In genomic region chr5:150618599-150619355, GRCm38 (mm10) we compare ENCODE assay signal across 26 mouse cellular contexts. TPM values are rescaled to one million over a fixed set of nuclear protein-coding genes. Genes with fewer than 3 reads are reported as not detected.
A peak's percentile ranks its signal among the peaks of the same experiment; 100 is the strongest.
DNase-seq lines count a peak whose midpoint lies in the region; ATAC-seq and TF ChIP-seq lines count a peak whose summit lies in the region.
"Had no signal": no experiment of that assay in that cellular context is flagged by ENCODE, and none has a peak within 500 bp of the region (broad histone marks: within the 10 kb centered on the region; RNA-seq: fewer than 3 reads in every experiment).

No protein-coding gene starts in this region.

- 57% methylated on average over 10 of the region's 10 CpGs for WGBS in kidney, embryonic 14.5 days
- 49% methylated on average over 10 of the region's 10 CpGs for WGBS in kidney, postnatal 0 days

- no peak for TF ChIP-seq POLR2A in myocyte (IDR thresholded peaks at IDR 0.05; ENCODE audit: insufficient read length, low read depth)

- no peak overlapping the region for H3K4me2 ChIP-seq in kidney, embryonic 14.5 days (replicated peaks; ENCODE audit: low read depth, low read length)
- no peak overlapping the region; the same call in 1 of the 2 replicates for H3K4me2 ChIP-seq in kidney, postnatal 0 days (ENCODE audit: low read length)
- H3K4me2 ChIP-seq in myocyte (ENCODE audit: low read depth) = no peak overlapping the region
- H3K4me2 ChIP-seq: embryonic facial prominence, embryonic 12.5 days; embryonic facial prominence, embryonic 15.5 days; heart, embryonic 12.5 days; heart, embryonic 15.5 days; hindbrain, embryonic 14.5 days had no signal

- no peak overlapping the region for H3ac ChIP-seq in myocyte (ENCODE audit: control insufficient read depth, insufficient read length)

- peak; percentile 81 for ATAC-seq in kidney, embryonic 14.5 days (ENCODE audit: low FRiP score, low TSS enrichment)
- ATAC-seq in kidney, postnatal 0 days (replicated peaks; ENCODE audit: low FRiP score, low read depth) = peak; percentile 68
- ATAC-seq in cerebellum, adult (ENCODE audit: insufficient number of reproducible peaks, low FRiP score, low TSS enrichment) = no peak
- ATAC-seq: activated CD4-positive, CD25-positive, alpha-beta regulatory T cell, adult 4 months; CD4-positive, CD25-positive, alpha-beta regulatory T cell, adult 4 months; forebrain, embryonic 14.5 days; forebrain, postnatal 0 days; hindbrain, postnatal 0 days had no signal

- no peaks in the 10 kb centered on the region for H3K4me1 ChIP-seq in kidney, embryonic 14.5 days (ENCODE audit: control insufficient read depth, insufficient read depth, low read length)
- 0 out of 2 replicates have a peak, but pooled peaks cover 6% of the 10 kb centered on the region for H3K4me1 ChIP-seq in kidney, postnatal 0 days (replicated peaks; ENCODE audit: insufficient read depth, low read length)
- H3K4me1 ChIP-seq: embryonic facial prominence, embryonic 12.5 days; embryonic facial prominence, embryonic 15.5 days; heart, embryonic 15.5 days had no signal

- H3K79me2 ChIP-seq in myocyte (ENCODE audit: control insufficient read depth, insufficient read depth) = no peaks in the 10 kb centered on the region

- no peaks in the 10 kb centered on the region for H3K9me3 ChIP-seq in kidney, embryonic 14.5 days (ENCODE audit: control insufficient read depth, low read length)
- no peaks in the 10 kb centered on the region for H3K9me3 ChIP-seq in kidney, postnatal 0 days (replicated peaks; ENCODE audit: low read length)
- H3K9me3 ChIP-seq: embryonic facial prominence, embryonic 12.5 days; embryonic facial prominence, embryonic 15.5 days; heart, embryonic 12.5 days; heart, embryonic 15.5 days had no signal

- DNase-seq in kidney, adult 18-20 months = no peak
- DNase-seq in kidney, postnatal 0 days (ENCODE audit: low spot score) = peak; percentile 42
- no peak for DNase-seq in kidney, adult 8-10 months
- DNase-seq: adrenal gland, adult 8-10 months; adrenal gland, postnatal 25 days; cerebellum, adult 18-20 months; cerebellum, adult 9-10 months; cerebellum, postnatal 25 days; forebrain, postnatal 0 days; gastrocnemius, adult 2 months; gastrocnemius, postnatal 14 days; heart, adult 18-20 months; heart, postnatal 10 days; heart, postnatal 4 days had no signal

- TF ChIP-seq CTCF in kidney, postnatal 0 days (IDR thresholded peaks at IDR 0.05; ENCODE audit: low read depth) = no peak

- H3K27ac ChIP-seq in kidney, embryonic 14.5 days (ENCODE audit: low read depth, low read length) = no peak overlapping the region; the same call in 1 of the 2 replicates
- 0 out of 2 replicates have a peak overlapping the region, but pooled peaks have one; percentile 5 for H3K27ac ChIP-seq in kidney, postnatal 0 days
- H3K27ac ChIP-seq: embryonic facial prominence, embryonic 12.5 days; embryonic facial prominence, embryonic 15.5 days; gastrocnemius, adult 2 months; heart, embryonic 15.5 days; hindbrain, embryonic 14.5 days; hindbrain, postnatal 0 days had no signal

- no peaks in the 10 kb centered on the region for H3K36me3 ChIP-seq in kidney, embryonic 14.5 days (ENCODE audit: control insufficient read depth, insufficient read depth, low read length)
- no peaks in the 10 kb centered on the region for H3K36me3 ChIP-seq in kidney, postnatal 0 days (ENCODE audit: insufficient read depth, low read length)
- H3K36me3 ChIP-seq in myocyte (ENCODE audit: control insufficient read depth, insufficient read depth) = peaks cover 4% of the 10 kb centered on the region
- H3K36me3 ChIP-seq: embryonic facial prominence, embryonic 12.5 days; embryonic facial prominence, embryonic 15.5 days; heart, embryonic 15.5 days had no signal

- H3K9ac ChIP-seq in kidney, embryonic 14.5 days (ENCODE audit: low read depth, low read length) = no peak overlapping the region
- no peak overlapping the region for H3K9ac ChIP-seq in kidney, postnatal 0 days (ENCODE audit: low read depth, low read length)
- H3K9ac ChIP-seq: embryonic facial prominence, embryonic 12.5 days; embryonic facial prominence, embryonic 15.5 days; forebrain, postnatal 0 days; heart, embryonic 12.5 days; heart, embryonic 15.5 days; hindbrain, embryonic 14.5 days had no signal

- H3K4me3 ChIP-seq in kidney, embryonic 14.5 days (ENCODE audit: low read length) = no peak overlapping the region
- H3K4me3 ChIP-seq in kidney, postnatal 0 days (replicated peaks; ENCODE audit: low read depth, low read length) = no peak overlapping the region
- no peak overlapping the region for H3K4me3 ChIP-seq in myocyte
- H3K4me3 ChIP-seq: embryonic facial prominence, embryonic 12.5 days; embryonic facial prominence, embryonic 15.5 days; gastrocnemius, adult 2 months; heart, embryonic 12.5 days; heart, embryonic 15.5 days had no signal

- H3K27me3 ChIP-seq in kidney, embryonic 14.5 days (ENCODE audit: control insufficient read depth, insufficient read depth, low read length) = no peaks in the 10 kb centered on the region
- no peaks in the 10 kb centered on the region for H3K27me3 ChIP-seq in kidney, postnatal 0 days (ENCODE audit: insufficient read depth, low read length)
- no peaks in the 10 kb centered on the region for H3K27me3 ChIP-seq in myocyte (ENCODE audit: control insufficient read depth, insufficient read depth, insufficient read length)
- H3K27me3 ChIP-seq: embryonic facial prominence, embryonic 12.5 days; embryonic facial prominence, embryonic 15.5 days; heart, embryonic 12.5 days; heart, embryonic 15.5 days had no signal

TF ChIP-seq in myocyte, 11 proteins besides CTCF, POLR2A, EP300 and RAD21:
- no peak for TF ChIP-seq MYOG (IDR thresholded peaks at IDR 0.05; ENCODE audit: control insufficient read depth in 1 of 3, insufficient read depth in 1 of 3, insufficient read length in 2 of 3, low read depth in 2 of 3)
- TF ChIP-seq POLR2AphosphoS2 (IDR thresholded peaks at IDR 0.05; ENCODE audit: insufficient read length, low read depth) = peak; percentile 48
TF ChIP-seq in myocyte: peak in this region for 1.

RNA-seq across cellular contexts. Expression of gene N4bp2l1, which starts 21.8 kb away (rescaled TPM):
- 5.5 and 5.7 TPM in 2 replicates for polyA plus RNA-seq in kidney, embryonic 14.5 days (2014; fragmentation: Nextera tagmentation; extraction: Ambion mirVana)
- 6.9 and 8.6 TPM in 2 replicates for polyA plus RNA-seq in kidney, postnatal 0 days (2015; fragmentation: Nextera tagmentation; extraction: Ambion mirVana)
- 1.4 TPM for polyA plus RNA-seq in myocyte (2012; fragmentation: generic; extraction: Trizol)

RNA-seq across cellular contexts. Expression of gene N4bp2l2, which starts 47.2 kb away (rescaled TPM):
- polyA plus RNA-seq in kidney, embryonic 14.5 days (2014; fragmentation: Nextera tagmentation; extraction: Ambion mirVana) = 44.2 and 49.6 TPM in 2 replicates
- polyA plus RNA-seq in kidney, postnatal 0 days (2015; fragmentation: Nextera tagmentation; extraction: Ambion mirVana) = 40.9 and 45.1 TPM in 2 replicates
- 21.6 TPM for polyA plus RNA-seq in myocyte (2012; fragmentation: generic; extraction: Trizol)

RNA-seq across cellular contexts. Expression of gene Pds5b, which starts 54.8 kb away (rescaled TPM):
- polyA plus RNA-seq in kidney, embryonic 14.5 days (2014; fragmentation: Nextera tagmentation; extraction: Ambion mirVana) = 36.1 and 53.6 TPM in 2 replicates
- 20.1 and 20.7 TPM in 2 replicates for polyA plus RNA-seq in kidney, postnatal 0 days (2015; fragmentation: Nextera tagmentation; extraction: Ambion mirVana)
- 4.7 TPM for polyA plus RNA-seq in myocyte (2012; fragmentation: generic; extraction: Trizol)
